Mouse (Mus musculus): Measurements from ENCODE around the gene Fam171a2. TPM values are rescaled to one million over a fixed set of nuclear protein-coding genes. Genes with fewer than 3 reads are reported as not detected.
"Not testable (repeated sequence)": the region's sequence is repeated elsewhere in the genome, so short reads cannot be mapped to it uniquely, and the experiment has no call there.

Fam171a2 gene
- polyA plus RNA-seq, 1 experiment from 2014 or later: 18.0 TPM

- H3K9me3 ChIP-seq: no peaks in the 10 kb centered on the region
- H3K27ac ChIP-seq (replicated peaks): peak overlapping the region; percentile 92
- WGBS: 73% methylated on average over 9 of the region's 9 CpGs
- no peak for ATAC-seq (ENCODE audit: low FRiP score, low read depth)
- peaks cover 12% of the 10 kb centered on the region; the same call in 1 of the 2 replicates for H3K36me3 ChIP-seq
- peaks cover 62% of the 10 kb centered on the region for H3K4me1 ChIP-seq
- peaks cover 21% of the 10 kb centered on the region for H3K27me3 ChIP-seq
- peak overlapping the region; percentile 63 for H3K4me2 ChIP-seq (replicated peaks)
- peak overlapping the region; percentile 67 for H3K4me3 ChIP-seq
- H3K9ac ChIP-seq (replicated peaks): peak overlapping the region; percentile 83
These were observed 52.9 kb downstream of the Fam171a2 start for GRCm38 (mm10) chr11:102394421-102395124.

- H3K4me1 ChIP-seq: peaks cover 55% of the 10 kb centered on the region
- H3K27ac ChIP-seq (replicated peaks): peak overlapping the region; percentile 92
- WGBS: 6% methylated on average over 17 of the region's 17 CpGs
- H3K4me2 ChIP-seq (replicated peaks): peak overlapping the region; percentile 63
- H3K36me3 ChIP-seq: 0 out of 2 replicates have a peak, but pooled peaks cover 9% of the 10 kb centered on the region
- peaks cover 14% of the 10 kb centered on the region for H3K27me3 ChIP-seq
- peak overlapping the region; percentile 83 for H3K9ac ChIP-seq (replicated peaks)
- no peaks in the 10 kb centered on the region for H3K9me3 ChIP-seq
- ATAC-seq (ENCODE audit: low FRiP score, low read depth): peak; percentile 57
- H3K4me3 ChIP-seq: peak overlapping the region; percentile 67
These were observed 53.6 kb downstream of the Fam171a2 start for GRCm38 (mm10) chr11:102393719-102394420.

GRCm38 (mm10) chr11:102393238-102393634, 54.2 kb downstream of the Fam171a2 start, which contains the start of gene Rundc3a:
Gene Rundc3a, plus strand, starts transcription at chr11:102393403.
- H3K27ac ChIP-seq (replicated peaks): peak within 1 kb of the TSS; percentile 92
- ATAC-seq (ENCODE audit: low FRiP score, low read depth): peak; percentile 88
- H3K4me1 ChIP-seq: peaks cover 51% of the 10 kb centered on the region
- peak within 1 kb of the TSS; percentile 63 for H3K4me2 ChIP-seq (replicated peaks)
- H3K36me3 ChIP-seq: 0 out of 2 replicates have a peak, but pooled peaks cover 6% of the 10 kb centered on the region
- H3K9me3 ChIP-seq: no peaks in the 10 kb centered on the region
- peaks cover 10% of the 10 kb centered on the region for H3K27me3 ChIP-seq
- WGBS: under 1% methylated on average over 23 of the region's 34 CpGs
- H3K9ac ChIP-seq (replicated peaks): peak within 1 kb of the TSS; percentile 83
- peak within 1 kb of the TSS; percentile 67 for H3K4me3 ChIP-seq

- 20% methylated on average over 15 of the region's 15 CpGs for WGBS
- peak; percentile 48 for ATAC-seq (ENCODE audit: low FRiP score, low read depth)
- H3K9me3 ChIP-seq: no peaks in the 10 kb centered on the region
- no peaks in the 10 kb centered on the region for H3K36me3 ChIP-seq
- H3K4me2 ChIP-seq (replicated peaks): peak overlapping the region; percentile 63
- peak overlapping the region; percentile 67 for H3K4me3 ChIP-seq
- H3K27ac ChIP-seq (replicated peaks): peak overlapping the region; percentile 92
- H3K4me1 ChIP-seq: peaks cover 45% of the 10 kb centered on the region
- peaks cover 4% of the 10 kb centered on the region for H3K27me3 ChIP-seq
- peak overlapping the region; percentile 57 for H3K9ac ChIP-seq (replicated peaks)
These were observed 54.8 kb downstream of the Fam171a2 start for GRCm38 (mm10) chr11:102392441-102393237.

GRCm38 (mm10) chr11:102389436-102389835, 58.0 kb downstream of the Fam171a2 start:
- H3K27me3 ChIP-seq; ATAC-seq (ENCODE audit: low FRiP score, low read depth); H3K36me3 ChIP-seq; H3K9me3 ChIP-seq; H3K4me2 ChIP-seq (replicated peaks); H3K9ac ChIP-seq (replicated peaks); H3K4me3 ChIP-seq; H3K27ac ChIP-seq (replicated peaks): not testable (repeated sequence)
- 86% methylated on average over 4 of the region's 5 CpGs for WGBS
- H3K4me1 ChIP-seq: peaks cover 16% of the 10 kb centered on the region

Small RNAs within 50 kb of the gene (microRNA-seq; reads per million reads assigned to microRNA genes)
- not detected for gene Mir6930

Other genes starting within 250 kb of the Fam171a2 start
- 98.4 and 106 TPM in 2 replicates for gene Hdac5, start 217.5 kb downstream of the Fam171a2 start, polyA plus RNA-seq (2016; fragmentation: Nextera tagmentation; extraction: Ambion mirVana)
- 11.8 and 15.2 TPM in 2 replicates for gene BC030867, start 198.8 kb downstream of the Fam171a2 start, polyA plus RNA-seq (2016; fragmentation: Nextera tagmentation; extraction: Ambion mirVana)
- gene Asb16, start 178.9 kb downstream of the Fam171a2 start, polyA plus RNA-seq (2016; fragmentation: Nextera tagmentation; extraction: Ambion mirVana): not detected in 2 replicates
- gene Tmub2, start 162.8 kb downstream of the Fam171a2 start, polyA plus RNA-seq (2016; fragmentation: Nextera tagmentation; extraction: Ambion mirVana): 65.5 and 69.4 TPM in 2 replicates
- 24.7 and 26.6 TPM in 2 replicates for gene Atxn7l3, start 151.1 kb downstream of the Fam171a2 start, polyA plus RNA-seq (2016; fragmentation: Nextera tagmentation; extraction: Ambion mirVana)
- gene Ubtf, start 127.9 kb downstream of the Fam171a2 start, polyA plus RNA-seq (2016; fragmentation: Nextera tagmentation; extraction: Ambion mirVana): 102 and 121 TPM in 2 replicates
- gene Slc4a1, start 81.5 kb downstream of the Fam171a2 start, polyA plus RNA-seq (2016; fragmentation: Nextera tagmentation; extraction: Ambion mirVana): 26.7 and 30.4 TPM in 2 replicates
- 117 and 133 TPM in 2 replicates for gene Rundc3a, start 54.3 kb downstream of the Fam171a2 start, polyA plus RNA-seq (2016; fragmentation: Nextera tagmentation; extraction: Ambion mirVana)
- 163 and 173 TPM in 2 replicates for gene Slc25a39, start 39.7 kb downstream of the Fam171a2 start, polyA plus RNA-seq (2016; fragmentation: Nextera tagmentation; extraction: Ambion mirVana)
- 67.0 and 82.7 TPM in 2 replicates for gene Grn, start 17.4 kb downstream of the Fam171a2 start, polyA plus RNA-seq (2016; fragmentation: Nextera tagmentation; extraction: Ambion mirVana)
- gene Itga2b, start 22.4 kb upstream of the Fam171a2 start, polyA plus RNA-seq (2016; fragmentation: Nextera tagmentation; extraction: Ambion mirVana): 5.4 and 7.1 TPM in 2 replicates
- gene Gpatch8, start 108.7 kb upstream of the Fam171a2 start, polyA plus RNA-seq (2016; fragmentation: Nextera tagmentation; extraction: Ambion mirVana): 72.0 and 78.5 TPM in 2 replicates
- gene Gm11627, start 131.8 kb upstream of the Fam171a2 start, polyA plus RNA-seq (2016; fragmentation: Nextera tagmentation; extraction: Ambion mirVana): 8.3 and 10.5 TPM in 2 replicates
- 34.7 and 37.9 TPM in 2 replicates for gene Fzd2, start 156.7 kb upstream of the Fam171a2 start, polyA plus RNA-seq (2016; fragmentation: Nextera tagmentation; extraction: Ambion mirVana)
- gene Meioc, start 216.0 kb upstream of the Fam171a2 start, polyA plus RNA-seq (2016; fragmentation: Nextera tagmentation; extraction: Ambion mirVana): 0.31 and 0.47 TPM in 2 replicates

All from midbrain, embryonic 12.5 days (tissue).